Mouse (Mus musculus) retina, postnatal 1 day (tissue): ENCODE results near the gene Car8.

ENCODE experiments used
- DNase-seq: peaks from one replicate; pipeline ENCODE4 v3.0.0-alpha.2; 2012

The Car8 gene

GRCm38 (mm10) chr4:8238560-8239305 is at the start of gene Car8:
Gene Car8, minus strand, starts transcription at chr4:8239041.
- DNase-seq = peak; percentile 74

GRCm38 (mm10) chr4:8284934-8285333 is 46.1 kb upstream of the Car8 start:
- no peak for DNase-seq

GRCm38 (mm10) chr4:8278159-8278558 is 39.3 kb upstream of the Car8 start:
- no peak for DNase-seq

GRCm38 (mm10) chr4:8249805-8250204 is 11.0 kb upstream of the Car8 start:
- DNase-seq = no peak

GRCm38 (mm10) chr4:8245495-8246063 is 6.7 kb upstream of the Car8 start:
- DNase-seq = no peak

- no peak for DNase-seq
Observed at GRCm38 (mm10) chr4:8245062-8245461, 6.2 kb upstream of the Car8 start.

GRCm38 (mm10) chr4:8239699-8240098 is 858 bp upstream of the Car8 start:
- no peak for DNase-seq

GRCm38 (mm10) chr4:8239306-8239670 is 447 bp upstream of the Car8 start:
- no peak for DNase-seq

- DNase-seq = no peak
Observed at GRCm38 (mm10) chr4:8232393-8233111, 6.3 kb downstream of the Car8 start.

- DNase-seq = no peak
Observed at GRCm38 (mm10) chr4:8231291-8231871, 7.5 kb downstream of the Car8 start.

GRCm38 (mm10) chr4:8229661-8230298 is 9.1 kb downstream of the Car8 start:
- peak; percentile 62 for DNase-seq

GRCm38 (mm10) chr4:8218941-8219340 is 19.9 kb downstream of the Car8 start:
- DNase-seq = no peak

- DNase-seq = no peak
Observed at GRCm38 (mm10) chr4:8218004-8218403, 20.8 kb downstream of the Car8 start.

GRCm38 (mm10) chr4:8217272-8217671 is 21.6 kb downstream of the Car8 start:
- DNase-seq = no peak

GRCm38 (mm10) chr4:8216551-8216950 is 22.3 kb downstream of the Car8 start:
- DNase-seq = no peak

- no peak for DNase-seq
Observed at GRCm38 (mm10) chr4:8213661-8214060, 25.2 kb downstream of the Car8 start.

GRCm38 (mm10) chr4:8212873-8213569 is 25.8 kb downstream of the Car8 start:
- DNase-seq = no peak

GRCm38 (mm10) chr4:8210452-8210851 is 28.4 kb downstream of the Car8 start:
- no peak for DNase-seq

GRCm38 (mm10) chr4:8207924-8208323 is 30.9 kb downstream of the Car8 start:
- no peak for DNase-seq

- peak; percentile 10 for DNase-seq
Observed at GRCm38 (mm10) chr4:8206918-8207573, 31.8 kb downstream of the Car8 start.

- no peak for DNase-seq
Observed at GRCm38 (mm10) chr4:8205089-8205649, 33.7 kb downstream of the Car8 start.

GRCm38 (mm10) chr4:8203367-8203766 is 35.5 kb downstream of the Car8 start:
- no peak for DNase-seq
